In genomic region chr8:111033482-111034215, GRCm38 (mm10) we compare ENCODE assay signal across 8 mouse cellular contexts. TPM values are rescaled to one million over a fixed set of nuclear protein-coding genes. Genes with fewer than 3 reads are reported as not detected.
DNase-seq lines count a peak whose midpoint lies in the region; ATAC-seq lines count a peak whose summit lies in the region.

No protein-coding gene starts in this region.

- peaks cover 9% of the 10 kb centered on the region for H3K4me1 ChIP-seq in lung, embryonic 16.5 days (replicated peaks; ENCODE audit: control insufficient read depth, insufficient read depth, low read length)

- H3K27me3 ChIP-seq in lung, embryonic 16.5 days (ENCODE audit: control insufficient read depth, insufficient read depth, low read depth, low read length) = no peaks in the 10 kb centered on the region; the same call in 1 of the 2 replicates

- H3K9me3 ChIP-seq in lung, embryonic 16.5 days (ENCODE audit: control insufficient read depth, low read length) = no peaks in the 10 kb centered on the region

- H3K4me2 ChIP-seq in lung, embryonic 16.5 days (ENCODE audit: low read depth, low read length) = peak overlapping the region; percentile 52

- H3K4me3 ChIP-seq in lung, embryonic 16.5 days (ENCODE audit: low read length) = peak overlapping the region; percentile 61

- peak overlapping the region; percentile 67 for H3K9ac ChIP-seq in lung, embryonic 16.5 days (ENCODE audit: low read length)

- H3K27ac ChIP-seq in lung, embryonic 16.5 days (ENCODE audit: low read length) = peak overlapping the region; percentile 60

- WGBS in lung, embryonic 16.5 days = 6% methylated on average over 37 of the region's 37 CpGs

- peaks cover 12% of the 10 kb centered on the region for H3K36me3 ChIP-seq in lung, embryonic 16.5 days (ENCODE audit: control insufficient read depth, insufficient read depth, low read length)

- ATAC-seq in hematopoietic stem cell, adult 5-6 weeks (replicated peaks in 1 of 2; ENCODE audit: insufficient read depth in 1 of 2, low FRiP score in 2 of 2, low TSS enrichment in 1 of 2, low read depth in 1 of 2, poor library complexity in 2 of 2, severe bottlenecking in 2 of 2) = peak; percentile 100
- peak; percentile 100 for ATAC-seq in lung, embryonic 16.5 days (ENCODE audit: low read depth)

- peak; percentile 100 for DNase-seq in MEL-GATA-1-ER (ENCODE audit: extremely low read depth, low read depth)
- DNase-seq in cerebellum, adult 8-10 months = peak; percentile 99
- peak; percentile 100 for DNase-seq in forelimb bud, embryonic 11.5 days (ENCODE audit: low read depth, low spot score)
- DNase-seq in layer of hippocampus, adult 9-10 months (ENCODE audit: low spot score) = peak; percentile 99
- DNase-seq in ovary, postnatal 10 days (ENCODE audit: low spot score) = peak; percentile 88
- DNase-seq in thymus, postnatal 10 days (ENCODE audit: low spot score in 2 of 2) = peak; percentile 95 to 97

RNA-seq across cellular contexts. Expression of gene Aars, which starts 0.7 kb away (rescaled TPM):
- total RNA-seq in hematopoietic stem cell, adult 5-6 weeks (2017) = 33.8 and 35.0 TPM in 2 replicates
- polyA plus RNA-seq in lung, embryonic 16.5 days (2015; fragmentation: Nextera tagmentation; extraction: Ambion mirVana) = 47.2 and 50.9 TPM in 2 replicates

RNA-seq across cellular contexts. Expression of gene Ddx19b, which starts 2.1 kb away (rescaled TPM):
- total RNA-seq in hematopoietic stem cell, adult 5-6 weeks (2017) = 15.7 and 17.2 TPM in 2 replicates
- polyA plus RNA-seq in lung, embryonic 16.5 days (2015; fragmentation: Nextera tagmentation; extraction: Ambion mirVana) = 6.0 and 7.2 TPM in 2 replicates

RNA-seq across cellular contexts. Expression of gene Exosc6, which starts 22.5 kb away (rescaled TPM):
- 20.1 and 25.7 TPM in 2 replicates for total RNA-seq in hematopoietic stem cell, adult 5-6 weeks (2017)
- polyA plus RNA-seq in lung, embryonic 16.5 days (2015; fragmentation: Nextera tagmentation; extraction: Ambion mirVana) = 2.1 and 5.4 TPM in 2 replicates

RNA-seq across cellular contexts. Expression of gene Ddx19a, which starts 36.0 kb away (rescaled TPM):
- total RNA-seq in hematopoietic stem cell, adult 5-6 weeks (2017) = 33.8 and 45.6 TPM in 2 replicates
- polyA plus RNA-seq in lung, embryonic 16.5 days (2015; fragmentation: Nextera tagmentation; extraction: Ambion mirVana) = 12.9 and 13.5 TPM in 2 replicates

RNA-seq across cellular contexts. Expression of gene Clec18a, which starts 58.6 kb away (rescaled TPM):
- not detected in 2 replicates for total RNA-seq in hematopoietic stem cell, adult 5-6 weeks (2017)
- polyA plus RNA-seq in lung, embryonic 16.5 days (2015; fragmentation: Nextera tagmentation; extraction: Ambion mirVana) = not detected in 2 replicates

Comparison
In these comparisons a context has a peak if more than half of its experiments do, and no peak if none do; other contexts are left out.
1. Peak in every context shown above with its lines: DNase-seq, ATAC-seq, H3K4me3 ChIP-seq and H3K27ac ChIP-seq.